Mouse (Mus musculus): Measurements from ENCODE around the gene Mgat2. TPM values are rescaled to one million over a fixed set of nuclear protein-coding genes. Genes with fewer than 3 reads are reported as not detected.

The Mgat2 gene
- polyA plus RNA-seq, 1 experiment from 2014 or later, result 32.6 TPM

DNA sequence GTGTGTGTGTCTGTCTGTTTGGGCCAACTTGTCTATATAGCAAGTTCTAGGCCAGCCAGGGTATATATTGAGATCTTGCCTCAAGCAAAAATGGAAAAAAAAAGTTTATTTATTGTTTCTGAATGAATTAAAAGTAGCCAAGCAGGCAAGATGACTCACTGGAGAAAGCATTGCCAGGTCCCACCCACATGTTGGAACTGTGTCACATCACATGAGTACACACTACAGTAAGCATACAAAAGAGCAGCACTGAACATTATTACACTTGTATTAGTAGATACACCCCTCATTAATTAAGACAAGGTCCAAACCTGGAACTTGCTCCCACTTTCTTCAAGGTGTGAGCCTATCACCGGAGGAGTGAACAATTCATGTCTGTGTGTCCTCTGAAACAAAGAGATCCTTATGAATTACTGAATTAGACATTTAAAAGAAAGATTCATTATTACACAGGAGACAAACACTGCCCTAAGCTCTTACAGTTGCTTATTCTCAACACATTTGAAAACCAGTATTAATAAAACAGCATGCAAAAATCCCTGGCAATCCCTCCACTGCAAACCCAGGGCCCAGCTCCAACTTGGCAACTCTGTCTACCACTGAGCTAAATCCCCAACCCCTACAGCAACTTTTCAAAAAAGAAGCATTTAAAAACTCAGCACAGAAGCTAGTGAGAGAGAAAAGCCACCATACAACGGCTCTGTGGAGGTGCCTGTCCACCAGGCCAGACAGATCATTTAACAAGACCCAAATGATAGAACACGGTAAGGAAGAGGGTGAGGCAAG lies 31.2 kb downstream of the Mgat2 start:
- H3K4me1 ChIP-seq (replicated peaks; ENCODE audit: control insufficient read depth, insufficient read depth, low read length), result peaks cover 7% of the 10 kb centered on the region
- H3K9ac ChIP-seq (replicated peaks; ENCODE audit: low read depth, low read length), result no peak overlapping the region
- H3K36me3 ChIP-seq (ENCODE audit: control insufficient read depth, insufficient read depth), result no peaks in the 10 kb centered on the region
- H3K9me3 ChIP-seq (ENCODE audit: control insufficient read depth, low read length), result no peaks in the 10 kb centered on the region
- H3K27ac ChIP-seq (ENCODE audit: low read length), result no peak overlapping the region
- no peak overlapping the region for H3K4me3 ChIP-seq (replicated peaks; ENCODE audit: low read length)
- H3K4me2 ChIP-seq (ENCODE audit: low read length), result no peak overlapping the region
- ATAC-seq, result peak; percentile 60
- 61% methylated on average over 3 of the region's 3 CpGs for WGBS
- no peaks in the 10 kb centered on the region for H3K27me3 ChIP-seq (replicated peaks; ENCODE audit: control insufficient read depth, insufficient read depth, low read length)

DNA sequence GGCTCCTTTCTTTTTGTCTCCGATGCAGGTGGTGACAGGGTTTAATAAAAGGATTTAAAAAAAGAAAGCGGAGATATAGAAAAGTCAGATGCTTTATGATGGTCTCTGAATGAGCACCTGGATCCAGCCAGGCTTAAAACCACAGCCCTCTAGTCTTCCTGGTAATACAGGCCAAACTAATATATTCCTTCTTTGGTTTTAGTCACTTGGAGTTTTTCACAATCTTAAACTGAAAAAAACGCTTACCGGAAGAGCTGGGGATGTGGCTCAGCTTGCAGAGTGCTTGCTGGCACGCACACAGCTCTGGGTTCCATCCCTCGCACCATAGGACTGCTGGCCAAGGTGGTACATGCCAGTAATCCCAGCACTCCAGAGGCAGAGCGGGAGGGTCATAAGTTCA lies 32.6 kb downstream of the Mgat2 start:
- 91% methylated on average over 7 of the region's 7 CpGs for WGBS
- Histone ChIP-seq H3K9ac (replicated peaks; ENCODE audit: low read depth, low read length) (no peak overlapping the region), H3K27ac (ENCODE audit: low read length) (no peak overlapping the region), H3K4me3 (replicated peaks; ENCODE audit: low read length) (no peak overlapping the region), H3K27me3 (replicated peaks; ENCODE audit: control insufficient read depth, insufficient read depth, low read length) (no peaks in the 10 kb centered on the region), H3K4me2 (ENCODE audit: low read length) (no peak overlapping the region), H3K9me3 (ENCODE audit: control insufficient read depth, low read length) (no peaks in the 10 kb centered on the region), H3K36me3 (ENCODE audit: control insufficient read depth, insufficient read depth) (no peaks in the 10 kb centered on the region), H3K4me1 (replicated peaks; ENCODE audit: control insufficient read depth, insufficient read depth, low read length) (peaks cover 7% of the 10 kb centered on the region)
- ATAC-seq, result no peak

DNA sequence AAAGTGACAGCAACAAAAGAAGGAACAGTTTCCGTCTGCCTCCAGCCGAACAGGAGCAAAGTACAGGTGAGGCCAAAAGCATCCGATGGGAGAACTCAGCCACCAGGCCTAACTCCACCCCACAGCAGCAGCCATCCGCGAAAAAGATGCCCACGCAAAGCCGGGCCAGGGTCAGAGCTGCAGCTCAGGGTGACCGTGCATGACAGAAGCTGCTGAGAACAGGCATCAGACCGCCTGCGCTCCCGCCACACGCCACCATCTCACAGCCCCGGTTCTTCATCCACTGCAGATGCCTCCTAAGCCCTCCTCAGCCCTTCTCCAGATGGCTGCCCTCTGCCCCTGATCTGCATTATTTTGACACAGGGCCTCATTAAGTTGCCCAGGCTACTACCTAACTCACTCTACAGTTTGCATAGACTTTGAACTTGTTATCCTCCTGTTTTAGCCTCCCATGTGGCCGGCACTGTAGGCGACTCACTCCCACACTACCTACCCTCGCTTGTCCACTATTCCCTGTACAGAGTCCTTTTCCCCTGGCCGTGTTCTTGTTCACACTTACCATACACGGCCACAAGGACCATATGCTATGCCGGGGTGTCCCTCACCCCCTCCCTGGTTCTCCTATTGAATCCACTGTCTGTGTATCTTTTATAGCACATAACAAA lies 36.8 kb downstream of the Mgat2 start:
- Histone ChIP-seq H3K4me3 (replicated peaks; ENCODE audit: low read length) (no peak overlapping the region), H3K9me3 (ENCODE audit: control insufficient read depth, low read length) (no peaks in the 10 kb centered on the region), H3K4me2 (ENCODE audit: low read length) (no peak overlapping the region), H3K27me3 (replicated peaks; ENCODE audit: control insufficient read depth, insufficient read depth, low read length) (no peaks in the 10 kb centered on the region), H3K4me1 (replicated peaks; ENCODE audit: control insufficient read depth, insufficient read depth, low read length) (peaks cover 1% of the 10 kb centered on the region), H3K36me3 (ENCODE audit: control insufficient read depth, insufficient read depth) (no peaks in the 10 kb centered on the region), H3K9ac (replicated peaks; ENCODE audit: low read depth, low read length) (no peak overlapping the region), H3K27ac (ENCODE audit: low read length) (no peak overlapping the region)
- no peak for ATAC-seq
- 92% methylated on average over 19 of the region's 19 CpGs for WGBS

DNA sequence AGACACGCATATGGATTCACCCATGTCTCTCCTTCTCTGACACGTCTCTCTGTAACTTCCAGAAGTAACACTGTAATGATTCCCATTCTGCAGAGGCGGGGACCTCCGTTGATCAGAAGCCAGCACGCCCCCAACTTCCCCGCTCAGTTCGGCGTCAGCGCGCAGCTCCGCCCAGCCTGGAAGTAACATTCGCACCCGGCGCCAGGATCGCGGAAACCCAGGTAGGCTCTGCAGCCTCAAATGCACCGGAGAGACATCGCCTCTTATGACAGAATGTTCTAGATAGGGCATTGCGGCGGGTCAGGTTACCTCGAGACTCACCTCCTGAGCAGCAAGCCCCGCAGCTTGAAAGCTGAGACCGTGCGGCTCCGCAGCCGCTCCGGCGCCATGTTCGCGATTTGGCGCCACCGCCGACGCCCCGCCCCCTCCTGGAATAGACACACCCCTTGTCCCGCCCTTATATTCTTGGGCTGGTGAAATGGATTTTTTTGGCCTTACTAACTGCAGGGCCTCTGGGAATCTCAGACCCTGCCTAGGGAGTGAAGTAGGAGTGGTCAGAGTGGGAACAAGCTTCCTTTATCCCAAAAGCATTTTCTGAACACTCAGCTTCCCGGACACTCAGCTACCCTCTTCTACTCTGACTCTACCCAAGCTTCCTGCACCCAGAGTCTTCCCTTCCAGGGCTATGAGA lies 44.0 kb downstream of the Mgat2 start, which contains the start of gene Pole2:
Gene Pole2 (minus strand): TSS at position 420 of the 691 bp plus-strand sequence.
- peak; percentile 97 for ATAC-seq
- no peaks in the 10 kb centered on the region for H3K36me3 ChIP-seq (ENCODE audit: control insufficient read depth, insufficient read depth)
- no peak within 1 kb of the TSS for H3K27ac ChIP-seq (ENCODE audit: low read length)
- no peaks in the 10 kb centered on the region for H3K9me3 ChIP-seq (ENCODE audit: control insufficient read depth, low read length)
- H3K4me3 ChIP-seq (replicated peaks; ENCODE audit: low read length), result peak within 1 kb of the TSS; percentile 58
- no peaks in the 10 kb centered on the region for H3K27me3 ChIP-seq (replicated peaks; ENCODE audit: control insufficient read depth, insufficient read depth, low read length)
- WGBS, result under 1% methylated on average over 37 of the region's 37 CpGs
- H3K4me2 ChIP-seq (ENCODE audit: low read length), result peak within 1 kb of the TSS; percentile 52
- H3K9ac ChIP-seq (replicated peaks; ENCODE audit: low read depth, low read length), result peak within 1 kb of the TSS; percentile 53; the same call in 1 of the 2 replicates
- no peaks in the 10 kb centered on the region for H3K4me1 ChIP-seq (replicated peaks; ENCODE audit: control insufficient read depth, insufficient read depth, low read length)

- H3K36me3 ChIP-seq (ENCODE audit: control insufficient read depth, insufficient read depth), result no peaks in the 10 kb centered on the region
- WGBS, result 59% methylated on average over 2 of the region's 2 CpGs
- no peak for ATAC-seq
Observed at GRCm38 (mm10) chr12:69229251-69229650, 45.3 kb downstream of the Mgat2 start.

GRCm38 (mm10) chr12:69235782-69236181 lies 51.8 kb downstream of the Mgat2 start:
- H3K4me2 ChIP-seq (ENCODE audit: low read length), result no peak overlapping the region
- H3K36me3 ChIP-seq (ENCODE audit: control insufficient read depth, insufficient read depth), result no peaks in the 10 kb centered on the region
- no peaks in the 10 kb centered on the region for H3K4me1 ChIP-seq (replicated peaks; ENCODE audit: control insufficient read depth, insufficient read depth, low read length)
- no peak overlapping the region for H3K27ac ChIP-seq (ENCODE audit: low read length)
- H3K9ac ChIP-seq (replicated peaks; ENCODE audit: low read depth, low read length), result no peak overlapping the region
- no peaks in the 10 kb centered on the region for H3K27me3 ChIP-seq (replicated peaks; ENCODE audit: control insufficient read depth, insufficient read depth, low read length)
- 91% methylated on average over 6 of the region's 6 CpGs for WGBS
- ATAC-seq, result no peak
- H3K4me3 ChIP-seq (replicated peaks; ENCODE audit: low read length), result no peak overlapping the region
- H3K9me3 ChIP-seq (ENCODE audit: control insufficient read depth, low read length), result no peaks in the 10 kb centered on the region

More at GRCm38 (mm10) chr12:69229251-69229650, 45.3 kb downstream of the Mgat2 start:
- Histone ChIP-seq H3K4me1 (replicated peaks; ENCODE audit: control insufficient read depth, insufficient read depth, low read length) (no peaks in the 10 kb centered on the region), H3K4me2 (ENCODE audit: low read length) (no peak overlapping the region), H3K4me3 (replicated peaks; ENCODE audit: low read length) (no peak overlapping the region), H3K9ac (replicated peaks; ENCODE audit: low read depth, low read length) (no peak overlapping the region), H3K27me3 (replicated peaks; ENCODE audit: control insufficient read depth, insufficient read depth, low read length) (no peaks in the 10 kb centered on the region), H3K9me3 (ENCODE audit: control insufficient read depth, low read length) (no peaks in the 10 kb centered on the region), H3K27ac (ENCODE audit: low read length) (no peak overlapping the region)

Small RNA genes lying within 50 kb of the gene (microRNA-seq; reads per million reads assigned to microRNA genes)
- gene Gm47287 (not detected), gene Gm47295 (not detected)

Other genes starting within 250 kb of the Mgat2 start
- gene Rps29, start 25.0 kb upstream of the Mgat2 start, polyA plus RNA-seq (2015; fragmentation: Nextera tagmentation; extraction: Ambion mirVana), result 987 and 1,101 TPM in 2 replicates
- 9.7 and 11.4 TPM in 2 replicates for gene Lrr1, start 15.3 kb upstream of the Mgat2 start, polyA plus RNA-seq (2015; fragmentation: Nextera tagmentation; extraction: Ambion mirVana)
- gene Rpl36al, start 74 bp upstream of the Mgat2 start, polyA plus RNA-seq (2015; fragmentation: Nextera tagmentation; extraction: Ambion mirVana), result 289 and 292 TPM in 2 replicates
- gene Gm49383, start 12.9 kb downstream of the Mgat2 start, polyA plus RNA-seq (2015; fragmentation: Nextera tagmentation; extraction: Ambion mirVana), result 20.0 and 23.6 TPM in 2 replicates
- 8.1 and 9.1 TPM in 2 replicates for gene Dnaaf2, start 14.3 kb downstream of the Mgat2 start, polyA plus RNA-seq (2015; fragmentation: Nextera tagmentation; extraction: Ambion mirVana)
- gene Gm49384, start 20.1 kb downstream of the Mgat2 start, polyA plus RNA-seq (2015; fragmentation: Nextera tagmentation; extraction: Ambion mirVana), result 16.5 and 22.1 TPM in 2 replicates
- 7.2 and 8.0 TPM in 2 replicates for gene Pole2, start 44.0 kb downstream of the Mgat2 start, polyA plus RNA-seq (2015; fragmentation: Nextera tagmentation; extraction: Ambion mirVana)
- 12.5 TPM in 2 replicates for gene Klhdc1, start 57.0 kb downstream of the Mgat2 start, polyA plus RNA-seq (2015; fragmentation: Nextera tagmentation; extraction: Ambion mirVana)
- gene Klhdc2, start 112.5 kb downstream of the Mgat2 start, polyA plus RNA-seq (2015; fragmentation: Nextera tagmentation; extraction: Ambion mirVana), result 272 and 285 TPM in 2 replicates
- 87.6 and 94.4 TPM in 2 replicates for gene Nemf, start 173.0 kb downstream of the Mgat2 start, polyA plus RNA-seq (2015; fragmentation: Nextera tagmentation; extraction: Ambion mirVana)
- gene Arf6, start 188.0 kb downstream of the Mgat2 start, polyA plus RNA-seq (2015; fragmentation: Nextera tagmentation; extraction: Ambion mirVana), result 22.2 and 27.6 TPM in 2 replicates
- 0.62 TPM in 1 of 2 replicates, not detected in the other for gene Gm9887, start 188.3 kb downstream of the Mgat2 start, polyA plus RNA-seq (2015; fragmentation: Nextera tagmentation; extraction: Ambion mirVana)

All from forebrain, embryonic 16.5 days (tissue).